Mouse (Mus musculus): Measurements from ENCODE around the gene Fryl.

Gene Fryl

DNA sequence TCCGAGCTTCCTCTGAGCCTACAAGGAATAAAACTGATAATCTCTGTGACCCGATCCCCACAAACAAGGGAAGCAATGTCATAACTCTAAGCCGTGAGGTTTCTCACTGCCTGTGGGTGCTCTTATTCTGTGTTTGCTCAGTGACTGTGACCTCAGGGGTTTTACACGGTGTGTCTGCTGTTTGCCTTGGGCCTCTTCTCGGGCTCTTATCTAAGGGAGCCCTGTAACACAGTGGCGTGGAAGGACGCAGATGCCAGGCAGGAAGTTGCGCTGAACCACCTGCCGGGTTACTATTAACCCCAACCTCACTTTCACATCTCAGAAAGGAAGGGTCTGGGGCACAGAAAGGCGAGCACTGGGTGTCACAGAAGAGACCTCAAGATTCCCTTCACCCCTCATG, 62.8 kb downstream of the Fryl start:
- CTCF ChIA-PET: interaction anchor here in 3 of 4 experiments (0.6 to 1.9 kb wide), 10 partner anchors 13 to 137 kb away, joined by 3 to 12 read pairs (median 4); partner anchors contain the start of gene Fryl (in 1 of the 3)
- POLR2A ChIA-PET: interaction anchor here in 2 of 4 experiments (1.0 to 1.5 kb wide), 7 partner anchors 8 to 52 kb away, joined by 3 to 4 read pairs (median 3); no protein-coding TSS in a partner anchor

- ChIA-PET POLR2A (interaction anchor here in 2 of 4 experiments (0.6 to 1.5 kb wide), 8 partner anchors 7 to 120 kb away, joined by 3 to 6 read pairs (median 3); partner anchors contain the start of gene Fryl (in 1 of the 2)), CTCF (interaction anchor here (0.5 to 1.5 kb wide), 5 partner anchors 13 to 187 kb away, joined by 3 to 5 read pairs (median 5); no protein-coding TSS in a partner anchor)
These were observed 63.4 kb downstream of the Fryl start for GRCm38 (mm10) chr5:73192870-73193576.

GRCm38 (mm10) chr5:73191765-73192164, 64.7 kb downstream of the Fryl start:
- CTCF ChIA-PET: no interaction called here
- POLR2A ChIA-PET: interaction anchor here in 1 of 4 experiments (0.5 to 1.4 kb wide), 4 partner anchors 18 to 120 kb away, joined by 3 to 6 read pairs (median 4); no protein-coding TSS in a partner anchor

- ChIA-PET POLR2A (interaction anchor here in 3 of 4 experiments (0.8 to 2.8 kb wide), 8 partner anchors 18 to 51 kb away, joined by 3 to 12 read pairs (median 4); no protein-coding TSS in a partner anchor), CTCF (no interaction called here)
These were observed 66.3 kb downstream of the Fryl start for GRCm38 (mm10) chr5:73190164-73190563.

- POLR2A ChIA-PET: interaction anchor here in 3 of 4 experiments (0.6 to 2.8 kb wide), 10 partner anchors 17 to 415 kb away, joined by 3 to 12 read pairs (median 4); no protein-coding TSS in a partner anchor
These were observed 66.8 kb downstream of the Fryl start for GRCm38 (mm10) chr5:73189443-73190160.

DNA sequence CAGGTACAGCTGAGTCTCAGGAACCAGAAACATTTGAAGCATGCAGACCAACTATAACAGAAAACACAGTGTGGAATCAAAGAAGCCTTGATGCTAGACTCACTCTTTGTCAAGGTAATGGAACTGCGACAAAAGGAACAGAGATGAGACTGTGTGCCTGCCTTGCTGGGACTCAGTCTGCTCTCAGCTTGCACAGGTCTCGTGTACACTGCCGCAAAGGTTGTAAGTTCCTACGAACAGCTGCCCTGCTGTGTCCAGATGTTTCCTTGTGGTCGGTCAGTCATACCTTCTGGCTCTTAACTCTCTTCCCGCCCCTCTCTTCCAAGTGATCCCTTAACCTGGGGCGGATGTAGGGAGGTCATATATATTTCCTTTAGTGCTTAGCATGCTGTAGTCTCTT, 67.8 kb downstream of the Fryl start:
- POLR2A ChIA-PET: interaction anchor here in 2 of 4 experiments (0.6 to 2.8 kb wide), 8 partner anchors 16 to 182 kb away, joined by 3 to 12 read pairs (median 3); no protein-coding TSS in a partner anchor
- CTCF ChIA-PET: no interaction called here

More at GRCm38 (mm10) chr5:73189443-73190160, 66.8 kb downstream of the Fryl start:
- CTCF ChIA-PET: interaction anchor here in 1 of 4 experiments (0.6 kb wide), 1 partner anchor 57 kb away, joined by 8 read pairs; no protein-coding TSS in a partner anchor

DNA sequence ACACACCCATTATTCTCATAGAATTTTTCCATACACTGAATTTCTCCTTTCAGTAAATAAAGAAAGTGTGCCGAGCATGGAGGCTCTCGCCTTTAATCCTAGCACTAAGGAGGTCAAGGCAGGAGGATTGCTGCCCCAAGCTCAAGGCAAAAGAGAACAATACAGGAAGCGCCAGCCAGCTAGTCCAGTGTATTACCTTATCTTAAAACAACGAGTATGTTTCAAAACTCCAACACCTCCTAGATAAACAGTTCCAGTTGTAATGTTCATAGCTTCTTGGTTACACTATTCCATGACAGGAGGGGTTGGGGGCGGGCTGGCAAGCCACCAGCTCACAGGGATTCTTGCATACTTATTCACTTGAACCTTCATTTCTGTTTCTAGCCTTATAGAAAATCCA, 68.3 kb downstream of the Fryl start:
- ChIA-PET POLR2A (interaction anchor here in 2 of 4 experiments (0.8 to 2.8 kb wide), 5 partner anchors 16 to 181 kb away, joined by 3 to 12 read pairs (median 5); no protein-coding TSS in a partner anchor), CTCF (no interaction called here)

DNA sequence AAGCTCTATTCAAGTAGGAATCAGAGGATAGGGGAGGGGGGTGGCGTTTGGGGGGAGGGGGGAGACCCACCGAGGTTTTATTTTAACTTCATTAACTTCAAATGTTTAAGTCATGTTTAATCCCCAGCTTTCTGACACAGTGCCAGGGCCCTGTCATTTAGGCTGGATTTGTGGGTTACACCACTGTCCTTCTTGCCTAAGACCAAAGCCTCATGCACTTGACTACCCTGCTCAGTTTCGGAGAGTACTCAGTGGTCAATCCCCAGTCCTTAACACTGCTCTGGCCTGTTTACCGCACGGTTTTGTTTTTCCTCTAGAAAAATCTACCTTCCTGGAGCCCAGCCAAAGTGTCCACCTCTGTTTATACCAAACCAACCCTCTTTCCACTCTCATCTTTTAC, 69.5 kb downstream of the Fryl start:
- ChIA-PET CTCF (no interaction called here), POLR2A (interaction anchor here in 1 of 4 experiments (0.9 kb wide), 1 partner anchor 15 kb away, joined by 3 read pairs; no protein-coding TSS in a partner anchor)

GRCm38 (mm10) chr5:73185424-73185823, 71.0 kb downstream of the Fryl start:
- ChIA-PET CTCF (interaction anchor here in 2 of 4 experiments (0.5 to 1.0 kb wide), 2 partner anchors 52 to 518 kb away, joined by 3 read pairs; no protein-coding TSS in a partner anchor), POLR2A (interaction anchor here in 2 of 4 experiments (0.6 to 1.2 kb wide), 7 partner anchors 8 to 202 kb away, joined by 3 to 7 read pairs (median 3); partner anchors contain the start of gene Fryl (in 1 of the 2))

- POLR2A ChIA-PET: interaction anchor here in 1 of 4 experiments (0.5 to 1.5 kb wide), 5 partner anchors 10 to 215 kb away, joined by 3 to 7 read pairs (median 3); no protein-coding TSS in a partner anchor
These were observed 73.5 kb downstream of the Fryl start for GRCm38 (mm10) chr5:73182701-73183447.

DNA sequence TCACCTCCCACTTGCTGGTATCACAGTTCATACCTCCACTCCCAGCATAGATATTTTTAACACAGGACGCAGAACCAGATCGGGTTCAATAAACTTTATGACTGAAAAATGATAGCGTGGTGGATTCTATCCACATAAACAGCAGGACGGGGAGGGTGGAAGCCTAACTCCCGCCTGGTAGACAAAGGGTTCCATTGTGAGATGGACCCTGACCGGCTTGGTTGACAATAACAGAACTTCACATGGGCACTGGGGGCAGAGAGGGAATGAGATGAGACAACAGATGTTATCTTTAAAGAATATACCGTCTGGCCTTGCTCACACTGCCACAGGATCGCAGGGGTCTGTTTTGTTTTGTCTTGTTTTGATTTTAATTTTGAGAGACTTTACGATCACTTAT, 74.2 kb downstream of the Fryl start:
- CTCF ChIA-PET: interaction anchor here in 1 of 4 experiments (0.6 kb wide), 1 partner anchor 126 kb away, joined by 3 read pairs; no protein-coding TSS in a partner anchor
- POLR2A ChIA-PET: interaction anchor here in 1 of 4 experiments (0.5 to 0.9 kb wide), 2 partner anchors 15 to 216 kb away, joined by 3 read pairs; no protein-coding TSS in a partner anchor

More at GRCm38 (mm10) chr5:73182701-73183447, 73.5 kb downstream of the Fryl start:
- CTCF ChIA-PET: interaction anchor here in 1 of 4 experiments (0.6 kb wide), 1 partner anchor 127 kb away, joined by 3 read pairs; no protein-coding TSS in a partner anchor

GRCm38 (mm10) chr5:73176294-73176693, 80.1 kb downstream of the Fryl start:
- ChIA-PET POLR2A (interaction anchor here in 1 of 4 experiments (0.7 kb wide), 1 partner anchor 318 kb away, joined by 3 read pairs; no protein-coding TSS in a partner anchor), CTCF (no interaction called here)

DNA sequence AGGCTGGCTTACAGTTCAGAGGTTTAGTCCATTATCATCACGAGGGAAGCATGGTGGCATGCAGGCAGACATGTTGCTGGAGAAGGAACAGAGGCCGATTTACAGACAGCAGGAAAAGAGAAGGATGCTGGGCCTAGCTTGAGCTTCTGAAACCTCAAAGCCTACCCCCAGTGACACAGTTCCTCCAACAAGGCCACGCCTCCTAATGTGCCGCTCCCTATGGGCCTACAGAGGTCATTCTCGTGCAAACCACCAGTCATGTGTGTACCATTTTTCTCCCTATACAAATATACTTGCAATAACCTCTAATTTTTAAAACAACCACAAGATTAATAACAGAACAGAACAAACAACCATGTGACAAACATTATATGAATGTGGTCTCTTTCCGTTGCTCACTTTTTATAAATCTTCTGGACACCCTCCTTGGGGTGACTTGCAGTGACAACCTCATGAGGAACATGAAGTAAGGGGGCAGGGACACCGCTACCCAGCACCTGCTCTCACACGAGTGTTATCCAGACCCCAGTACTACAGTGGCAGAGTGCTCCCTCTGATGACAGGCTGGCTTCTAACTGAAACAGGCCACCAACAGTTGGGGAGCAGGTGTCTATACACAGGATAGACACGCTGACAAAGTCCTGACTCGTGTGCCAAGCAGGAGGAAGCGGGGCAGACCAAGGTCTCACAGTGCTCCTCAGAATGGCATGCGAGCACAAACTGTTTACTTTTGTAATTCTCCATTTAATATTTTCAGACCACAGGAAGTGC, 80.9 kb downstream of the Fryl start:
- ChIA-PET POLR2A (interaction anchor here in 1 of 4 experiments (0.6 to 1.5 kb wide), 3 partner anchors 15 to 319 kb away, joined by 3 to 5 read pairs (median 3); no protein-coding TSS in a partner anchor), CTCF (interaction anchor here in 1 of 4 experiments (0.7 kb wide), 1 partner anchor 772 kb away, joined by 6 read pairs; no protein-coding TSS in a partner anchor)

GRCm38 (mm10) chr5:73171876-73172480, 84.4 kb downstream of the Fryl start:
- POLR2A ChIA-PET: interaction anchor here (0.6 to 3.3 kb wide), 36 partner anchors 8 to 921 kb away, joined by 3 to 25 read pairs (median 4); partner anchors contain the start of gene Fryl (in 1 of the 4)
- CTCF ChIA-PET: interaction anchor here in 3 of 4 experiments (0.7 to 1.9 kb wide), 4 partner anchors 20 to 84 kb away, joined by 3 to 6 read pairs (median 3); no protein-coding TSS in a partner anchor

DNA sequence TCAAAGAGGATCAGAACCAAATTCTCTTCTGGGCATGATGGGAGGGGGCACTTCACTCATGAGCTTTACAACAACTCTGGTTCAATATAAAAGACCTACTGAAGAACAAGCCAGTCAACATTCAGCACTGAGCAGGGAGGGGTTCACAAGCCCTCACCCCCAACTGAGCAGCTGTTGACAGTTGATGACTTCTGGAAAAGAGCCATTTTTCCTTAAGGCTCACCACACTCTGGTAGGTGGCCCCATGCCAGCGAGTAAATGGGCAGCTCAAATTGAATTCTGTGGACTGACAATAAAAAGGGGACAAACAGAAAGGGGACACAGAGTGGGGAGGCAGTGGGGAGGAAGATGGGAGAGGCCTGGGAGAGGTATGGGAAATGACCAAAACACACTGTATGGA, 85.2 kb downstream of the Fryl start:
- ChIA-PET POLR2A (interaction anchor here in 3 of 4 experiments (0.6 to 3.3 kb wide), 25 partner anchors 8 to 198 kb away, joined by 3 to 25 read pairs (median 4); no protein-coding TSS in a partner anchor), CTCF (interaction anchor here in 3 of 4 experiments (0.6 to 1.9 kb wide), 3 partner anchors 19 to 1087 kb away, joined by 3 to 6 read pairs (median 5); no protein-coding TSS in a partner anchor)

DNA sequence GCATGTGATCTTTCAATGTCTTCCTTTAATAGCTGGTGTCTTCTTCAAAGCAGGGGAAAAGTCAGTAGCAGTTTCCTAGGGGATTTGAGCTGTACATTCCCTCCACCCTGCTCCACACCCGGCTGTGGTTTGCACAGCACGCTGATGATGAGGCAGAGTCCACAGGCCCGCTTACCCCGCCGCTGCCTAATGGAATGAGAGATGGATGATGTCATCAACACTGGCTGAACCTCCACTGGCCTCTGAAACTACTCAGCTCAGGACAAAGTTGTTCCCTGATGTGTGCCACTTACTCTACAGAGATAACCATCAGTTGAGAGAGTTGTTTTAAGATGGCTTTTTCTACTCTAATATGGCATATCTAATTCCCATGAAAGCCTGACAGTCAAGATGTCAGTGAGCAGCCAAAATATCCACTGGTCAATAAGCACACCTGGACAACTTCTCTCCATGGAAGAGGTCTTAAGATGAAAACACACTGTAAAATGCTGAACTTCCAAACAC, 87.6 kb downstream of the Fryl start:
- POLR2A ChIA-PET: interaction anchor here in 2 of 4 experiments (0.7 to 2.5 kb wide), 4 partner anchors 12 to 40 kb away, joined by 3 to 11 read pairs (median 5); no protein-coding TSS in a partner anchor
- CTCF ChIA-PET: no interaction called here

Data from embryonic stem cell, embryonic (primary cell).